Mouse (Mus musculus): ENCODE measurements around the gene Mrpl1.
A peak's percentile ranks its signal among the peaks of the same experiment; 100 is the strongest.

DNA sequence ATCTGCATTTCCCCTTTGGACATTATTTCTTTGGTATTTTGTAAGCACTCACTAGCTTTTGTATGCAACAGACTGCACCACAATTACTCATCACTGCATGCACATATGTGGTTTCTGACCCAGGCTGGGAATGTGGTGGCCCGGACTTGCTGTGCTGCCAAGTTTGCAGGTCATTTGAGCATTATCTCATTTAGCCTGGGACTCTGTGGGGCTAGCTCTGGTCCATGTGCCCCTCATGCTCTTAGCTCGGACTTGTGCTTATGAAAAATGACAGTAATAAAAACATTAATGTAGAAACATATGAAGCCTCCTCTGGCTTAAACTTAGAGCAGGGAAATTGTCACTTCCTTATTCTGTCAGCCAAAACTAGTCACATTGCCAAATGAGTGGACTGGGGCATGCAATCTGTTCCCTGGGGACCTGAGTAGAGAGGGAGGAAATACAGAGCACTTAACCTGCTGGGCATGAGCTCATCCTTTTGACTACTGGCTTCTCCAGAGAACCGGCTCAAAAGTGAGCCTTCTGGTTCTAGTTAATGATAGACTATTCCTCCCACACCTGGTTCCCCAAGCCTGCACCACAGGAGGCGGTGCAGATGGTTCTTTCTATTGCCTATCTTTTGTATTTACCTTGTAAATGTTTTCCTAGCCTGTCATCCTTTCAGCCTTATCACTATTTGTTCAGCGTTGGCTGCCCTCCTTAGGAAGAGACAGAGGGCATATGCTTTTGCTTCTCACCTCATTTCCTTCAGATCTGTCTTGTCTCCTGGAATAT, 12.7 kb downstream of the Mrpl1 start:
- no peak for TF ChIP-seq POLR2A (IDR thresholded peaks at IDR 0.05; ENCODE audit: insufficient read length, low read depth)
- TF ChIP-seq MYOG (IDR thresholded peaks at IDR 0.05; ENCODE audit: control insufficient read depth in 1 of 3, insufficient read depth in 1 of 3, insufficient read length in 2 of 3, low read depth in 2 of 3) = peak in 1 of 3 experiments; percentile 35
- no peak for TF ChIP-seq MAX (IDR thresholded peaks at IDR 0.05; ENCODE audit: low read depth)
- TF ChIP-seq USF1 (IDR thresholded peaks at IDR 0.05; ENCODE audit: low read depth) = no peak
- peak; percentile 56 for TF ChIP-seq CEBPB (IDR thresholded peaks at IDR 0.05; ENCODE audit: insufficient read depth, poor library complexity, severe bottlenecking)
- no peak for TF ChIP-seq E2F4 (IDR thresholded peaks at IDR 0.05; ENCODE audit: insufficient read depth)
- TF ChIP-seq MYOD1 (IDR thresholded peaks at IDR 0.05; ENCODE audit: control insufficient read depth in 1 of 3, insufficient read length in 2 of 3, low read depth in 2 of 3) = peak in 1 of 3 experiments; percentile 37
- no peak for TF ChIP-seq SRF (IDR thresholded peaks at IDR 0.05; ENCODE audit: control insufficient read depth, insufficient read length, low read depth)
- no peak for TF ChIP-seq TCF12 (IDR thresholded peaks at IDR 0.05; ENCODE audit: insufficient read depth, poor library complexity, severe bottlenecking)

All from myocyte (in vitro differentiated cells).